Mouse (Mus musculus): Measurements from ENCODE around the gene Fam168b. TPM values are rescaled to one million over a fixed set of nuclear protein-coding genes. Genes with fewer than 3 reads are reported as not detected.

Fam168b gene
- polyA plus RNA-seq, 1 experiment from 2014 or later, result 90.5 TPM

DNA sequence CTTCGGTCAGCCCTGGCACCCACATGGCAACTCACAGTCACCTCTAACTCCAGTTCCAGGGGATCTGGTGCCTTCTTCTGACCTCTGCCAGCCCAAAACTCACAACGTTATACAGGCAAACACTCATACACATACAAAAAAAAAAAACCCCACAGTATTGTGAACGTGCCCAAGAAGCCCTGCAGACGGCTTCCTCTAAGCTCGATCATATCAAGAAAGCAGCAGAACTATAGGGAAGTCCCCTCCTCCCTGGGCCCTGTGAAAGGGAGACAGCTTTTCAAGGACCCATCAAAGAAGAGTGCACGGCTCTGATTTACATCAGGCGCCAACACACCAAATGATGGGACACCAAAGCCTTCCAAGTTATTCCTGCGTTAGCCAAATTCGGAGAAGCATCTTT lies 17.0 kb downstream of the Fam168b start:
- H3K9me3 ChIP-seq (ENCODE audit: control insufficient read depth, low read length), result no peaks in the 10 kb centered on the region
- H3K9ac ChIP-seq (replicated peaks; ENCODE audit: low read depth, low read length), result no peak overlapping the region
- no peak for ATAC-seq (ENCODE audit: low read depth)
- H3K27me3 ChIP-seq (ENCODE audit: control insufficient read depth, insufficient read depth, low read length), result no peaks in the 10 kb centered on the region
- no peaks in the 10 kb centered on the region; the same call in 1 of the 2 replicates for H3K4me1 ChIP-seq (ENCODE audit: control insufficient read depth, insufficient read depth, low read length)
- H3K36me3 ChIP-seq (ENCODE audit: control insufficient read depth, insufficient read depth, low read length), result peaks cover 20% of the 10 kb centered on the region; the same call in 1 of the 2 replicates
- 86% methylated on average over 9 of the region's 9 CpGs for WGBS
- no peak overlapping the region for H3K27ac ChIP-seq (ENCODE audit: low read depth, low read length)
- H3K4me2 ChIP-seq (ENCODE audit: low read depth, low read length), result no peak overlapping the region
- H3K4me3 ChIP-seq (ENCODE audit: low read depth, low read length), result no peak overlapping the region

DNA sequence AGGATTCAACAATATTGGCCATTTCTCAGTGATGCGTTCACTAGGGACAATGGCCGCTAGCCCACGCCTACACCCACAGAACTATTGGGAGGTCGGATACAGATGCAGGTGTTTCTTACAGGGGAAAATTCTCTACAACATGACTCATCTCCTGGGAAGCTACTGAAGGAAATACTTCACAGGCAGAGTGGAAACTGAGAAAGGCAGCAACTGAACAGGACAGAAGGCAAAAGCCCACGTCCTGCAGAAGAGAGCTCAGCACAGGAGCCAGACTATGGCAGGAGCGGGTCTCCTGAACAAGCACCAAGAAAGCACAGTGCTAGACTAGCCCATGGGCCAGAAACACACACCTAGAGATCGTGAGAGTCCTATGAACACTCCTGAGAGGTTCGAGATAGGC lies 18.7 kb downstream of the Fam168b start:
- WGBS, result 88% methylated on average over 8 of the region's 8 CpGs
- Histone ChIP-seq H3K4me1 (ENCODE audit: control insufficient read depth, insufficient read depth, low read length) (no peaks in the 10 kb centered on the region), H3K36me3 (ENCODE audit: control insufficient read depth, insufficient read depth, low read length) (peaks cover 23% of the 10 kb centered on the region; the same call in 1 of the 2 replicates), H3K9me3 (ENCODE audit: control insufficient read depth, low read length) (no peaks in the 10 kb centered on the region), H3K27me3 (ENCODE audit: control insufficient read depth, insufficient read depth, low read length) (no peaks in the 10 kb centered on the region), H3K4me3 (ENCODE audit: low read depth, low read length) (no peak overlapping the region), H3K27ac (ENCODE audit: low read depth, low read length) (no peak overlapping the region), H3K4me2 (ENCODE audit: low read depth, low read length) (no peak overlapping the region), H3K9ac (replicated peaks; ENCODE audit: low read depth, low read length) (no peak overlapping the region)
- no peak for ATAC-seq (ENCODE audit: low read depth)

DNA sequence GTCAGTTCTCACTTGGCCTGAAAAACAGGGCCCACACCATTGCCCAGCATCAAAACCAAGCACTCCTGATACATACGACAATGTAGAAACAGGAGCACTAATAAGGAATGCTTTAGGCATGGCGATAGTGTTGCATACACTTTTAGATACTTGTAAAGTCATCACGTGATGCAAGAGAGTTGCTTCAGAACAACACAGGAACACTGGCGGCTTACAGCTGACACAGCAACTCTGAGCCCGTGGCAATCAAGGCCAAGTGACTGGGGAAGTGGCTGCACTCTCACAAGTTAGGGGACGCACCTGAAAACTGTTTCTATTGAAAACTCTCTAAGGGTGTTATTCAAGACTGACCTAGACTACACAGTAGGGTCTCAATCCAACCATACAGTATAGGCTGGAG lies 19.5 kb downstream of the Fam168b start:
- WGBS, result 93% methylated on average over 6 of the region's 6 CpGs
- no peak overlapping the region for H3K4me2 ChIP-seq (ENCODE audit: low read depth, low read length)
- H3K9me3 ChIP-seq (ENCODE audit: control insufficient read depth, low read length), result no peaks in the 10 kb centered on the region
- H3K4me1 ChIP-seq (ENCODE audit: control insufficient read depth, insufficient read depth, low read length), result no peaks in the 10 kb centered on the region
- H3K9ac ChIP-seq (replicated peaks; ENCODE audit: low read depth, low read length), result no peak overlapping the region
- H3K4me3 ChIP-seq (ENCODE audit: low read depth, low read length), result no peak overlapping the region
- H3K36me3 ChIP-seq (ENCODE audit: control insufficient read depth, insufficient read depth, low read length), result peaks cover 15% of the 10 kb centered on the region; the same call in 1 of the 2 replicates
- no peaks in the 10 kb centered on the region for H3K27me3 ChIP-seq (ENCODE audit: control insufficient read depth, insufficient read depth, low read length)
- ATAC-seq (ENCODE audit: low read depth), result no peak
- H3K27ac ChIP-seq (ENCODE audit: low read depth, low read length), result no peak overlapping the region

DNA sequence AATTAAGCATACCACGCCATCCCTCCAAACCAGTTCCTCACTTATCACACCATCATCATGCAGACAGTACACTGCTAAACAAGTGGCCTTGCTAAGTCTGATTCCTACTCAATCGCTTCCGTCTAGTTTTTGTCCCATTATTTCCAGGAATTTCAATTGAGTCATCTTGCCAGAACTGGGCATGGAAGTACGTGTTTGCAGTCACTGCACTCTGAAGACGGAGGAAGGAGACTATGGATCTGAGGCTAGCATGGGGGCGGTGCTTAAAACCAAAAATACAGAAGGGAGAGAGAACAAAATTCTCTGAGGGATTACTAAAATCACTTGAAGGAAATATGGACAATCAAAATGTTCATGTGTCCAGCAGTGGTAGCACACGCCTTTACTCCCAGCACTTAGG lies 20.1 kb downstream of the Fam168b start:
- Histone ChIP-seq H3K27ac (ENCODE audit: low read depth, low read length) (no peak overlapping the region), H3K4me3 (ENCODE audit: low read depth, low read length) (no peak overlapping the region), H3K9ac (replicated peaks; ENCODE audit: low read depth, low read length) (no peak overlapping the region), H3K4me2 (ENCODE audit: low read depth, low read length) (no peak overlapping the region), H3K4me1 (ENCODE audit: control insufficient read depth, insufficient read depth, low read length) (no peaks in the 10 kb centered on the region), H3K9me3 (ENCODE audit: control insufficient read depth, low read length) (no peaks in the 10 kb centered on the region), H3K36me3 (ENCODE audit: control insufficient read depth, insufficient read depth, low read length) (peaks cover 14% of the 10 kb centered on the region; the same call in 1 of the 2 replicates), H3K27me3 (ENCODE audit: control insufficient read depth, insufficient read depth, low read length) (no peaks in the 10 kb centered on the region)
- no peak for ATAC-seq (ENCODE audit: low read depth)
- 93% methylated on average over 7 of the region's 7 CpGs for WGBS

DNA sequence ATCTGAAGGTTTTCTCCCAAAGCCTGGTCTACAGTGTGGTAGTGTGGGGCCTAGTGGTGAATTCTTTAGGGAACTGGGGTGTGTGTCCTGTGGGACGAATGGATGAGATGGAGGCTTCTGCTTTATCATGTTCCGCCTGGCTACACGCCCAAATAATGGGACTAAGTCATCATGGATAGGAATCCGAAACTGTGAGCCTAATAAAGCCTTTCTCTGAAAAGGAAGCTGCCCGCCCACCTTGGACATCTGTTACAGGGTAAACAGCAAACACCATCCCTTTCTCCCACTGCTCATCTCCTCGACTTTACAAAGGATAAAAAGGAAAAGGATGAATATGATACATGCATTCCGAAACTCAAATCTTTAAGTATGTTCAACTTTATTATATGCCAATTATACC lies 20.9 kb downstream of the Fam168b start:
- Histone ChIP-seq H3K9me3 (ENCODE audit: control insufficient read depth, low read length) (no peaks in the 10 kb centered on the region), H3K27me3 (ENCODE audit: control insufficient read depth, insufficient read depth, low read length) (no peaks in the 10 kb centered on the region), H3K4me2 (ENCODE audit: low read depth, low read length) (no peak overlapping the region), H3K4me1 (ENCODE audit: control insufficient read depth, insufficient read depth, low read length) (no peaks in the 10 kb centered on the region), H3K9ac (replicated peaks; ENCODE audit: low read depth, low read length) (no peak overlapping the region), H3K4me3 (ENCODE audit: low read depth, low read length) (no peak overlapping the region), H3K36me3 (ENCODE audit: control insufficient read depth, insufficient read depth, low read length) (peaks cover 21% of the 10 kb centered on the region), H3K27ac (ENCODE audit: low read depth, low read length) (no peak overlapping the region)
- WGBS, result 89% methylated on average over 7 of the region's 7 CpGs
- no peak for ATAC-seq (ENCODE audit: low read depth)

DNA sequence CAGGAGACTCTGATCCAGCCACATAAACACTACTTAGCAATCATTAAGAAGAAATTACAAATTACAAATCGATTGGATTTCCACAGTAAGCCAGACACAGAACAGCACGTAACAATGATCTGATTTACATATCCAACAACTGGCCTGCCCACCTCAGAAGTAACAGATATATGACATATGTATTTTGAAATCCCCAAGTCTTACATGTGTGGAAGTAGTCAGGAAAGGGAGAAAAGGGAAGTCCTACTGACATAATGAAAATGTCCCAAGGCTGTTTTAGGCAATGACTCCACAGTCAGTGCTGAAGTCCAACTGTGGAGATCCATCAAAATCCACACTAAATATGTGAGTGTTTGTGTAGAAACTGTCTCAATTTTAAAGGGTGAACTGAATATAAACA lies 21.5 kb downstream of the Fam168b start:
- no peak overlapping the region for H3K4me2 ChIP-seq (ENCODE audit: low read depth, low read length)
- H3K36me3 ChIP-seq (ENCODE audit: control insufficient read depth, insufficient read depth, low read length), result peaks cover 27% of the 10 kb centered on the region
- no peak for ATAC-seq (ENCODE audit: low read depth)
- H3K4me3 ChIP-seq (ENCODE audit: low read depth, low read length), result no peak overlapping the region
- no peaks in the 10 kb centered on the region for H3K9me3 ChIP-seq (ENCODE audit: control insufficient read depth, low read length)
- no peaks in the 10 kb centered on the region for H3K27me3 ChIP-seq (ENCODE audit: control insufficient read depth, insufficient read depth, low read length)
- H3K4me1 ChIP-seq (ENCODE audit: control insufficient read depth, insufficient read depth, low read length), result no peaks in the 10 kb centered on the region
- H3K27ac ChIP-seq (ENCODE audit: low read depth, low read length), result no peak overlapping the region
- H3K9ac ChIP-seq (replicated peaks; ENCODE audit: low read depth, low read length), result no peak overlapping the region
- WGBS, result 93% methylated on average over 2 of the region's 2 CpGs

DNA sequence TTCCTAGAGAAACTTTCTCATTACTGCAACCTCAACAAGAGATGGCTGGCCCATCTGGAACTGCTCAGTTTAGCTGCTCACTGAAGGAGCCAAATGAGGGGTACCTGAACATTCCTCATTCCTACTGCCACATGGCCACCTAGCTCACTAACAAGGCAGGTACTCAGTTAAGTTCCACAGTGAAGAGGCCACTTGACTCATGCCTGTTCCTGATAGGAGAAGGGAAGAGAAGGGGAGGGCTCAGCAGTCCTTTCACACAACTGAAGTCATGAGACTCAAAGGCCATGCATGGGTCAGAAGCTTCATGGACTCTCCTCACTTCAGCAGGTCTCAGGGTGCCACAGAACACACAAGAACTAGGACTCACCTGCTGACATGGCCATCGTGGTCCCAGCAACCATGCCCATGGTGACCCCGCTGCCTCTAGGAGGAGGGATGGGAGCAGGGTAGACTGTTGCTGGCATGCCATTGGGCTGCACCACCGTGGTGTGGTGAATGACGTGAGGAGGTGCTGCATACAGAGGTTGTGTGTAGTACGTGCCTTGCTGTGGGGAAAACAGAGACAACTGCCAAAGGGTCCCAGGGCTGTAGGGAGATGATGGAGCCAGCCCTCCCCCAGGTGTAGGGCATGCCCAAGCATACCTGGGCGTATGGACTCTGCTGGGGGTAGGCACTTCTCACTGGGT lies 23.5 kb downstream of the Fam168b start:
- 94% methylated on average over 6 of the region's 6 CpGs for WGBS
- peaks cover 36% of the 10 kb centered on the region for H3K36me3 ChIP-seq (ENCODE audit: control insufficient read depth, insufficient read depth, low read length)
- no peak overlapping the region for H3K9ac ChIP-seq (replicated peaks; ENCODE audit: low read depth, low read length)
- H3K27me3 ChIP-seq (ENCODE audit: control insufficient read depth, insufficient read depth, low read length), result no peaks in the 10 kb centered on the region
- no peaks in the 10 kb centered on the region for H3K9me3 ChIP-seq (ENCODE audit: control insufficient read depth, low read length)
- no peak overlapping the region for H3K4me3 ChIP-seq (ENCODE audit: low read depth, low read length)
- ATAC-seq (ENCODE audit: low read depth), result no peak
- no peak overlapping the region for H3K27ac ChIP-seq (ENCODE audit: low read depth, low read length)
- H3K4me2 ChIP-seq (ENCODE audit: low read depth, low read length), result no peak overlapping the region
- no peaks in the 10 kb centered on the region for H3K4me1 ChIP-seq (ENCODE audit: control insufficient read depth, insufficient read depth, low read length)

DNA sequence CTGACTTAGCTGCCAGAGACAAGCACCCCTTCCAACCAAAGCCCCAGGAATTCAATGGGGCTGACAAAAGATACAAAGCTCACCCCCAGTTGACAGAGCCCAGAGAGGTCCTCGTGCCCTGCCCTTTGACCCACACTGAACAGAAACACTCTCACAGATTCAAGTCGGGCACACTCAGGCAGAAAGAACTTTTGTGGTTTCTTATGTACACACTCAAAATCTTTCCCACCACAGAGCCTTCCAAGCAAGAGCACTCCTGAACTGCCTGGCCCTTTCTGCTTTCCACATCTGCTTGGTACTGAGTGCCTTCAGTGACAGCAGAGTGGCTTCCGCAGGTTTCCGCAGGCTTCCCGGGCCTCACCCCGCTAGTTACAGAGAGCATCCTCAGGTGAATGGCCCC lies 27.0 kb downstream of the Fam168b start:
- H3K36me3 ChIP-seq (ENCODE audit: control insufficient read depth, insufficient read depth, low read length), result peaks cover 60% of the 10 kb centered on the region
- H3K27me3 ChIP-seq (ENCODE audit: control insufficient read depth, insufficient read depth, low read length), result no peaks in the 10 kb centered on the region
- H3K27ac ChIP-seq (ENCODE audit: low read depth, low read length), result no peak overlapping the region
- 78% methylated on average over 6 of the region's 6 CpGs for WGBS
- no peak overlapping the region for H3K4me3 ChIP-seq (ENCODE audit: low read depth, low read length)
- H3K9ac ChIP-seq (replicated peaks; ENCODE audit: low read depth, low read length), result no peak overlapping the region
- no peak for ATAC-seq (ENCODE audit: low read depth)
- H3K4me2 ChIP-seq (ENCODE audit: low read depth, low read length), result no peak overlapping the region
- H3K9me3 ChIP-seq (ENCODE audit: control insufficient read depth, low read length), result no peaks in the 10 kb centered on the region
- H3K4me1 ChIP-seq (ENCODE audit: control insufficient read depth, insufficient read depth, low read length), result no peaks in the 10 kb centered on the region

DNA sequence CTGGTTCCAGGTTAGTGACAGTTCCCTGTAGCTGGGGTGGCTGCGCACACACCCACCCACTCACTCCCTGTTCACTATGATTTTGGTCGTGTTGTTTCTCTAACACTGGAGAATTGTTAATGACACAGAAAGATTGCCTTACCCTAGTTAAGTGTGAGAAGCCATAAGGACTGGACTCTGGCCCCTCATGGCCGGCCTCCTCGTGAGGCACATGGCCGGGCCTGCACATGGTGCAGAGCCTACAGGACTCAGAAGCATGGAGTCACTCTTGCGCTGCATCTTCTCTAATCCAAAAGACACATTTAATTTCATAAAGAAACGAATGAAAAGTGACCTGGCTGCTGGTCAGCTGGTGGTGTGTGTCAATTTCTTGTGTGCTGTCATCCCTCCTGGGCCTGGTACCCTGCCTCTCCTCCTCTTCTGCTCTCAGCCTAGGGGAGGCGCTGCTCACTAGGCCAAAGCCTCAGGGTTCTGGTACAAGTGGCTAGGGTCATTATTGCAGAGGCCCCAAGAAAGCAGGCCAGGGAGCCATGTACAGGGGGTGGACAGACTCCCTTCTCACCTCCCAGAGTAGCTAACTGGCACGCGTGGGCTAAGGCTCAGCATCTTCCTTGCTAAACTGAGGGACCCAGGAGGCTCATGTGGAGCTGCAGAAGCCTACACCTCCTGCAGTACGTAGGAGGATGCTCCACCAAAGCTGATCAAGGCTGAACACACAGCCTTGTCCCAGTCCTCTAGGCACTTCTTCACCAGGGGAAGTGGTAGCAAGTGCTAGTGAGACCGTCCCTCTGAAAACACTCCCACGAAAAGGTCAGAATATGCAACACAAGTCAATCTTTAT lies 30.2 kb downstream of the Fam168b start:
- 94% methylated on average over 13 of the region's 13 CpGs for WGBS
- Histone ChIP-seq H3K36me3 (ENCODE audit: control insufficient read depth, insufficient read depth, low read length) (peaks cover 72% of the 10 kb centered on the region), H3K27ac (ENCODE audit: low read depth, low read length) (no peak overlapping the region; the same call in 1 of the 2 replicates), H3K4me2 (ENCODE audit: low read depth, low read length) (no peak overlapping the region), H3K27me3 (ENCODE audit: control insufficient read depth, insufficient read depth, low read length) (no peaks in the 10 kb centered on the region), H3K9ac (replicated peaks; ENCODE audit: low read depth, low read length) (no peak overlapping the region), H3K4me1 (ENCODE audit: control insufficient read depth, insufficient read depth, low read length) (no peaks in the 10 kb centered on the region), H3K4me3 (ENCODE audit: low read depth, low read length) (no peak overlapping the region), H3K9me3 (ENCODE audit: control insufficient read depth, low read length) (no peaks in the 10 kb centered on the region)
- no peak for ATAC-seq (ENCODE audit: low read depth)
